Mouse (Mus musculus): ENCODE data around the gene Pnp.

DNA sequence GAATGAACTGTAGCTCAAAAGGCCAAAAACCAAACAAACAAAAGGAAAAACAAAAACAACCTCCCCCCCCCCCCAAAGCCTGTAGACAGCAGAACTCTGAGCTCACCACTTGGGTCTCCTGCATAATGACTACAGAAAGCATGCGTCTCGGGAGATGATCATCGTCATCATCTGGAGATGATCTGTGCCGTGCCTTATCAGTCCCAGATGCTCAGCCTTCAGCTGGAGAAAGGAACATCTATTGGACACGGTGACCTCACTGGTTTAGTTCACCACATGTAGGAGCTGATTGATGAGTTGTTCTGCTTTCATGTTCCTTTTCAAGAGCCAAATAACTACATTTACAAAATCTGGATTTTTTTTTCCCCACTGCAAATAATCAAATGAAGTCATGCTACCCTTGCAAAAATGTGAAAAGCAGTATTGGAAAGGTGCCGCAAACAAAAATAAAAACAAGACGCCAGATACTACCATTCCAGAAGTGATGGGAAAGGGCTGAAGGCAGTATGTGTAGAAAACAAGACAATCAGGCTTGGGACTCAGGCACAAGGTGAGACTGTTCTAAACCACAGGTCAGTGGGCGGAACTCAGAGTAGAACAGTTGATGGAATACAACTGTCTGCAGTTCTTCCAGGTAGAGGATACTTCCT, 76.4 kb downstream of the Pnp start, which contains the start of gene Rnase10:
- no peak for TF ChIP-seq CTCF (conservative IDR thresholded peaks at IDR 0.05 in 1 of 2, IDR thresholded peaks at IDR 0.05 in 1 of 2; ENCODE audit: low read depth in 2 of 2, low read length in 2 of 2)
- TF ChIP-seq ZNF384 (IDR thresholded peaks at IDR 0.05; ENCODE audit: low read depth, low read length) = no peak
- no peak for TF ChIP-seq MAX (IDR thresholded peaks at IDR 0.05; ENCODE audit: low read length)
- TF ChIP-seq CHD2 (IDR thresholded peaks at IDR 0.05; ENCODE audit: low read length) = no peak
- no peak for TF ChIP-seq MEF2A (IDR thresholded peaks at IDR 0.05; ENCODE audit: borderline replicate concordance, low read depth, low read length)
